Mouse (Mus musculus) heart, embryonic 14.5 days (tissue): Measurements from ENCODE around the gene Gm4924. TPM values are rescaled to one million over a fixed set of nuclear protein-coding genes. Genes with fewer than 3 reads are reported as not detected.

Source experiments
- ATAC-seq: fragments of 200-750 bp; cut with Nextera tagmentation; 2 replicates; pipeline ENCODE4 v1.8.0; 2017; ENCODE audit warnings: low read depth, moderate TSS enrichment; ENCODE audit not compliant: insufficient number of reproducible peaks, insufficient read depth, low FRiP score
- H3K27ac ChIP-seq, 2 experiments: fragments of 200-500 bp in 1 of 2; fragments of 300-500 bp in 1 of 2; sonication (generic) in 1 of 2; replicated peaks in 1 of 2; 2 replicates each; pipeline ENCODE4 v1.5.1; 2012 to 2014; ENCODE audit warnings: low read depth in 2 of 2, low read length in 2 of 2, control low read depth in 1 of 2, mild to moderate bottlenecking in 1 of 2, mixed read lengths in 1 of 2; ENCODE audit not compliant: control insufficient read depth in 1 of 2, insufficient read depth in 1 of 2
- H3K27me3 ChIP-seq: fragments of 300-500 bp; sonication (generic); 2 replicates; pipeline ENCODE4 v1.6.1; 2014; ENCODE audit warnings: mild to moderate bottlenecking, low read length, control low read depth; ENCODE audit not compliant: control insufficient read depth, insufficient read depth
- H3K36me3 ChIP-seq: fragments of 300-500 bp; sonication (generic); 2 replicates; pipeline ENCODE4 v1.6.1; 2014; ENCODE audit warnings: mild to moderate bottlenecking, control low read depth, low read length, mixed read lengths; ENCODE audit not compliant: control insufficient read depth, insufficient read depth
- H3K4me1 ChIP-seq, 2 experiments: fragments of 200-500 bp in 1 of 2; fragments of 300-500 bp in 1 of 2; sonication (generic) in 1 of 2; 2 replicates each; pipeline ENCODE4 v1.6.1; 2012 to 2014; ENCODE audit warnings: low read length in 2 of 2, control low read depth in 1 of 2, mixed read lengths in 1 of 2; ENCODE audit not compliant: control insufficient read depth in 2 of 2, insufficient read depth in 2 of 2
- H3K4me2 ChIP-seq: fragments of 300-500 bp; sonication (generic); 2 replicates; pipeline ENCODE4 v1.6.1; 2014; ENCODE audit warnings: mild to moderate bottlenecking, low read length
- H3K4me3 ChIP-seq, 2 experiments: fragments of 200-500 bp in 1 of 2; fragments of 300-500 bp in 1 of 2; sonication (generic) in 1 of 2; 2 replicates each; pipeline ENCODE4 v1.5.1; 2012 to 2014; ENCODE audit warnings: low read length in 2 of 2, mild to moderate bottlenecking in 2 of 2, control low read depth in 1 of 2, low read depth in 1 of 2, moderate library complexity in 1 of 2; ENCODE audit not compliant: control insufficient read depth in 1 of 2, insufficient read depth in 1 of 2
- H3K9ac ChIP-seq: fragments of 300-500 bp; sonication (generic); 2 replicates; pipeline ENCODE4 v1.6.1; 2014; ENCODE audit warnings: mild to moderate bottlenecking, low read length
- H3K9me3 ChIP-seq: fragments of 300-500 bp; sonication (generic); 2 replicates; pipeline ENCODE4 v1.6.1; 2016; ENCODE audit warnings: low read length, control low read depth; ENCODE audit not compliant: control insufficient read depth
- WGBS: fragments of 180-500 bp; shearing (Covaris S2); extraction: QIAGEN DNeasy Blood & Tissue Kit; methylation state at CpG from one replicate; pipeline ENCODE4 v1.1.7; 2014; 5-methylcytosine and 5-hydroxymethylcytosine counted together
- polyA plus RNA-seq: library from polyadenylated mRNA; unstranded; fragments of >200 nt; fragmentation: Nextera tagmentation; extraction: Ambion mirVana; gene quantifications from 2 replicates; pipeline ENCODE4 v1.2.1, GENCODE M21; 2014

The Gm4924 gene
- polyA plus RNA-seq, 1 experiment from 2014 or later, result 8.4 TPM

GRCm38 (mm10) chr10:82409511-82409910 is 55.5 kb downstream of the Gm4924 start:
- H3K36me3 ChIP-seq, result 0 out of 2 replicates have a peak, but pooled peaks cover 4% of the 10 kb centered on the region
- no peak overlapping the region for H3K4me3 ChIP-seq
- H3K4me1 ChIP-seq, result no peaks in the 10 kb centered on the region
- 82% methylated on average over 1 of the region's 1 CpGs for WGBS
- no peak overlapping the region for H3K4me2 ChIP-seq
- no peak overlapping the region for H3K27ac ChIP-seq
- ATAC-seq, result no peak
- H3K9me3 ChIP-seq, result peaks cover 21% of the 10 kb centered on the region
- no peaks in the 10 kb centered on the region for H3K27me3 ChIP-seq
- H3K9ac ChIP-seq, result no peak overlapping the region

GRCm38 (mm10) chr10:82423631-82424030 is 69.6 kb downstream of the Gm4924 start:
- H3K4me2 ChIP-seq, result no peak overlapping the region
- H3K27me3 ChIP-seq, result no peaks in the 10 kb centered on the region
- H3K27ac ChIP-seq, result no peak overlapping the region
- H3K9ac ChIP-seq, result no peak overlapping the region
- H3K4me3 ChIP-seq, result no peak overlapping the region
- ATAC-seq, result no peak
- H3K36me3 ChIP-seq, result no peaks in the 10 kb centered on the region
- peaks cover 39% of the 10 kb centered on the region for H3K9me3 ChIP-seq
- no peaks in the 10 kb centered on the region for H3K4me1 ChIP-seq

Other genes with a start within 250 kb of the Gm4924 start
- gene AU041133, start 226.2 kb upstream of the Gm4924 start, polyA plus RNA-seq, result 5.5 and 5.6 TPM in 2 replicates
- gene Zfp938, start 113.0 kb upstream of the Gm4924 start, polyA plus RNA-seq, result 12.9 and 13.2 TPM in 2 replicates
- gene 4932415D10Rik, start 37.7 kb upstream of the Gm4924 start, polyA plus RNA-seq, result not detected in 2 replicates
- gene Gm1553, start 138.4 kb downstream of the Gm4924 start, polyA plus RNA-seq, result not detected in 2 replicates